Mouse (Mus musculus) inflammation-experienced regulatory T-cells, adult 6 months (primary cell): ENCODE results near the gene Mfsd4b2. TPM values are rescaled to one million over a fixed set of nuclear protein-coding genes. Genes with fewer than 3 reads are reported as not detected.

Source experiments
- ATAC-seq: one replicate; pipeline ENCODE4 v1.8.0; 2017
- polyA plus RNA-seq, 3 experiments: library from polyadenylated mRNA; unstranded; fragments of 100-300 nt; shearing (Covaris generic); gene quantifications; one replicate each; pipeline ENCODE4 v1.2.1; 2017

The Mfsd4b2 gene
- polyA plus RNA-seq, 3 experiments from 2014 or later, result not detected

DNA sequence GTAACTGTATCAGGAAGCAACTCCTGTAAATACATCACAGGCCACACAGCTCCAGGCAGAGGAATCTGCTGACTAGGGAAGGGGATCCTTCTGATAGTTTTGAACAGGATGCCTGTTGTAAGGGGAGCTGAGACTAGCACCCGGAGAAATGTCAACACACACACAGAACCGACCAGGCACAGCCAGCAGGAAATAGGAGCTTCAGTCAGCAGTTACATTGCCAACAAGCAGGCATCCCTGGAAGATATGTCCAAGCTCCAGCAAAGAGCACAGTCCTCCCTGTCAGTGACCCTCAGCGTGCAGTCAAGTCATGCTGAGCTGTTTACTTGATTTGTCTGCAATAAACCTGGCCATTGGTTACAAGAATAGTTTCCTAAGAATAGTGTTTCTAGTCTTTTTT, 38.1 kb downstream of the Mfsd4b2 start:
- ATAC-seq, result no peak

Other genes starting within 250 kb of the Mfsd4b2 start
- 10 to 100 TPM; 10.9 to 17.8 (median 14.3) TPM for gene Rev3l, start 194.8 kb downstream of the Mfsd4b2 start, polyA plus RNA-seq
- 1 to 10 TPM in 2 of 3 experiments, under 1 TPM in 1; 0.87 to 3.0 (median 2.2) TPM for gene Mfsd4b4, start 27.7 kb downstream of the Mfsd4b2 start, polyA plus RNA-seq
- not detected for gene Mfsd4b3, start 33.2 kb upstream of the Mfsd4b2 start, polyA plus RNA-seq
- gene Mfsd4b5, start 59.7 kb upstream of the Mfsd4b2 start, polyA plus RNA-seq, result under 1 TPM in 1 of 3 experiments, not detected in 2; 0.20 TPM
- gene Mfsd4b1, start 98.3 kb upstream of the Mfsd4b2 start, polyA plus RNA-seq, result not detected
- 1 to 10 TPM in 2 of 3 experiments, under 1 TPM in 1; 0.45 to 5.5 (median 3.1) TPM for gene Slc16a10, start 215.3 kb upstream of the Mfsd4b2 start, polyA plus RNA-seq